Mouse (Mus musculus) lung, embryonic 14.5 days (tissue): Measurements from ENCODE around the gene Cd300lb. TPM values are rescaled to one million over a fixed set of nuclear protein-coding genes. Genes with fewer than 3 reads are reported as not detected.

Experiments
- ATAC-seq: fragments of 200-750 bp; cut with Nextera tagmentation; 2 replicates; pipeline ENCODE4 v1.8.0; 2017; ENCODE audit warnings: mild to moderate bottlenecking, moderate TSS enrichment, moderate library complexity; ENCODE audit not compliant: insufficient read depth
- DNase-seq: peaks from one replicate; pipeline ENCODE4 v3.0.0-alpha.2; 2015
- H3K27ac ChIP-seq: fragments of 300-500 bp; sonication (generic); 2 replicates; pipeline ENCODE4 v1.5.1; 2014; ENCODE audit warnings: low read depth, mild to moderate bottlenecking, moderate library complexity
- H3K27me3 ChIP-seq: fragments of 300-500 bp; sonication (generic); 2 replicates; pipeline ENCODE4 v1.6.1; 2014; ENCODE audit warnings: low read length, control low read depth; ENCODE audit not compliant: insufficient read depth
- H3K36me3 ChIP-seq: fragments of 300-500 bp; sonication (generic); 2 replicates; pipeline ENCODE4 v1.6.1; 2014; ENCODE audit warnings: control low read depth; ENCODE audit not compliant: insufficient read depth
- H3K4me1 ChIP-seq: fragments of 300-500 bp; sonication (generic); 2 replicates; pipeline ENCODE4 v1.6.1; 2014; ENCODE audit warnings: antibody characterized with exemption, control low read depth; ENCODE audit not compliant: insufficient read depth
- H3K4me2 ChIP-seq: fragments of 300-500 bp; sonication (generic); 2 replicates; pipeline ENCODE4 v1.6.1; 2014; ENCODE audit warnings: mild to moderate bottlenecking
- H3K4me3 ChIP-seq: fragments of 300-500 bp; sonication (generic); 2 replicates; pipeline ENCODE4 v1.5.1; 2014; ENCODE audit warnings: low read depth, low read length
- H3K9ac ChIP-seq: fragments of 300-500 bp; sonication (generic); 2 replicates; pipeline ENCODE4 v1.6.1; 2014
- H3K9me3 ChIP-seq: fragments of 300-500 bp; sonication (generic); 2 replicates; pipeline ENCODE4 v1.6.1; 2016; ENCODE audit warnings: low read depth, low read length, control low read depth
- CTCF ChIP-seq: IDR thresholded peaks from 2 replicates; pipeline ENCODE4 v1.5.1; 2016; ENCODE audit warnings: antibody characterized with exemption, low read depth
- WGBS: fragments of 180-500 bp; shearing (Covaris S2); extraction: QIAGEN DNeasy Blood & Tissue Kit; methylation state at CpG from one replicate; pipeline ENCODE4 v1.1.7; 2014; 5-methylcytosine and 5-hydroxymethylcytosine counted together
- polyA plus RNA-seq: library from polyadenylated mRNA; unstranded; fragments of >200 nt; fragmentation: Nextera tagmentation; extraction: Ambion mirVana; gene quantifications from 2 replicates; pipeline ENCODE4 v1.2.1, GENCODE M21; 2014

Gene Cd300lb
- polyA plus RNA-seq, 1 experiment from 2014 or later = 0.36 TPM

DNA sequence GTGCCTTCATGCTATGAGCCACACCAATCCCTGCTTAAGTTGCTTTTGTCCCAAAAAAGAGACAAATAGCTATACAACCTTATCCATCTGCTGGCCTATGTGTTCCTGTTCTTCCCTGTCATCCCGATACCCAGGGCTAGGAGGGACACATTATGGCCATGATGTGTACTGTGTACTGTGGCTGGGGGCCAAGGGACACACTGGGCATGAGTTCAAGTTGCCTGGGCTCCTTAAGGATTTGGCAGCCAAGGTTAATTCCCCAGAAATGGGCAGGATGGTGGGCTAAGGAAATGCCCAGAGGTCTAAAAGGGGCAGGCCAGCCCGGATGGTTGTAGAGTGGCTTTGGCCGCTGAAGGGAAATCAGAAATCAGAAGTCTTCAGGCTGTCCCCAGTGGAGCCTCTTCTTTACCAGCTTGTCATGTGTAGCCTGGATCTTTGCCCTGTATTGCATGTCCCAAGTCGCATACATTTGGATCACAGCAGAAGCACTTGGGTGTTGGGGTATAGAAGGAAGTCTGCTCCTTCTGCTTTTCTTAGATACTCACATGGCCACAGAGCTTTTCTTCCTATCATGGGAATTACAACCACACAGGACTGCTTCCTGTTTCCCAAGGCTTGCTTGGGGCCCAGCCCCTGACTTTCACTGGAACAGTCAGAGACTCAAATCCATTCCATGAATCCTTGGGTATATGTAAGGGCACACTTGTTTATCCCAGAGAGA, 49.6 kb downstream of the Cd300lb start:
- WGBS = 83% methylated on average over 4 of the region's 4 CpGs

GRCm38 (mm10) chr11:114883251-114883789, 50.9 kb downstream of the Cd300lb start:
- Histone ChIP-seq H3K4me2 (no peak overlapping the region), H3K27ac (no peak overlapping the region), H3K9ac (no peak overlapping the region), H3K4me3 (no peak overlapping the region), H3K4me1 (no peaks in the 10 kb centered on the region), H3K9me3 (no peaks in the 10 kb centered on the region), H3K27me3 (no peaks in the 10 kb centered on the region), H3K36me3 (no peaks in the 10 kb centered on the region)
- DNase-seq = no peak
- no peak for ATAC-seq
- no peak for TF ChIP-seq CTCF
- 74% methylated on average over 4 of the region's 4 CpGs for WGBS

More for the DNA sequence above, 49.6 kb downstream of the Cd300lb start:
- no peaks in the 10 kb centered on the region for H3K4me1 ChIP-seq
- DNase-seq (no peak), ATAC-seq (no peak)
- no peak overlapping the region for H3K27ac ChIP-seq
- no peak overlapping the region for H3K4me2 ChIP-seq
- no peaks in the 10 kb centered on the region for H3K36me3 ChIP-seq
- H3K4me3 ChIP-seq = no peak overlapping the region
- no peaks in the 10 kb centered on the region for H3K27me3 ChIP-seq
- H3K9me3 ChIP-seq = no peaks in the 10 kb centered on the region
- no peak for TF ChIP-seq CTCF
- no peak overlapping the region for H3K9ac ChIP-seq

DNA sequence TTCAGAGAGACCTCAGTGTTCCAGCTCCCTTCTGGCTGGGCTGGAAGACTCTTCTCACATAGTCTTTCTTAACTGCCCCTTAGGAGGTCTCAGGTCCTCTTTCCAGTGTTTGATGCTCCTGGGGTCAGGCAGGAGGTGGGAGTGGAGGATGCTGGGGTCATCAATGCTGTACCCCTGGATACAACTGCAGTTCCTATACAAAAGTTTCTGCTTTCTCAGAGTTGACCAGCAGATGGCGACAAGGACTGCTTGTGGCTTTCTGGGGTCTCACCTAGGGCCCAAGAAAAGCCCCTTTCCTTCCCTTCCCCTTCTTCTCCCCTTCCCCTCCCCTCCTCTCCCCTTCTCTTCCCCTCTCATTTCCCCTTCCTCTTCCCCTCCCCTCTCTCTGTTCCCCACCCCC, 53.6 kb downstream of the Cd300lb start:
- Histone ChIP-seq H3K36me3 (no peaks in the 10 kb centered on the region), H3K9me3 (no peaks in the 10 kb centered on the region), H3K4me3 (no peak overlapping the region), H3K9ac (no peak overlapping the region), H3K4me2 (no peak overlapping the region), H3K27ac (no peak overlapping the region), H3K27me3 (no peaks in the 10 kb centered on the region), H3K4me1 (no peaks in the 10 kb centered on the region)
- peak; percentile 81 for DNase-seq
- TF ChIP-seq CTCF = peak; percentile 71
- ATAC-seq = no peak
- 0% methylated on average over 1 of the region's 1 CpGs for WGBS

GRCm38 (mm10) chr11:114880185-114880584, 54.0 kb downstream of the Cd300lb start:
- no peak for DNase-seq

GRCm38 (mm10) chr11:114879666-114880065, 54.5 kb downstream of the Cd300lb start:
- Histone ChIP-seq H3K4me1 (no peaks in the 10 kb centered on the region; the same call in 1 of the 2 replicates), H3K4me3 (no peak overlapping the region), H3K4me2 (no peak overlapping the region), H3K27ac (no peak overlapping the region), H3K9me3 (no peaks in the 10 kb centered on the region), H3K9ac (no peak overlapping the region), H3K27me3 (no peaks in the 10 kb centered on the region), H3K36me3 (no peaks in the 10 kb centered on the region)
- ATAC-seq (no peak), DNase-seq (peak; percentile 27)
- no peak for TF ChIP-seq CTCF
- 75% methylated on average over 2 of the region's 2 CpGs for WGBS

More at GRCm38 (mm10) chr11:114880185-114880584, 54.0 kb downstream of the Cd300lb start:
- H3K4me1 ChIP-seq = no peaks in the 10 kb centered on the region
- no peaks in the 10 kb centered on the region for H3K9me3 ChIP-seq
- H3K36me3 ChIP-seq = no peaks in the 10 kb centered on the region
- no peak for TF ChIP-seq CTCF
- no peak overlapping the region for H3K4me3 ChIP-seq
- H3K27me3 ChIP-seq = no peaks in the 10 kb centered on the region
- no peak overlapping the region for H3K27ac ChIP-seq
- ATAC-seq = no peak
- no peak overlapping the region for H3K9ac ChIP-seq
- no peak overlapping the region for H3K4me2 ChIP-seq

DNA sequence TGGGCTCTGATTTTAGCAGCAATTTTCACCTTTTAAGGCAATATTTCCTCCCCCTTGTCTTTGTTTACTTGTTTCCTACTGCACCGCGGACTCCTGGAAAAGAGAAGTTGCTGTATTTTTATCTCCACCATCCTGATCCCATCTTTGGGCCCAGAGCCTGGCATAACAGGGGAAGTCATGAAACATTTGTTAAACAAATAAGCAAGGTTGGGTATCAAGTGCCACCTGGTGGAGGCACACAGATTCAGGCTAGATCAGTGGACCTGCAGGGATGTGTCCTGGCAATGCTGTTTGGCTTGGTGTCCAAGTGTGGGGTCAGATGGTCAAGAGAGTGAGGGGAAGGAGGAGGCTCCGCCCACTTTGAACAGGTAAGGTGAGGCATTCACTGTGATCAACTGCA, 57.0 kb downstream of the Cd300lb start:
- peak; percentile 80 for TF ChIP-seq CTCF
- no peak overlapping the region for H3K27ac ChIP-seq
- H3K4me3 ChIP-seq = no peak overlapping the region
- ATAC-seq (no peak; the same call in 1 of the 2 replicates), DNase-seq (peak; percentile 70)
- H3K27me3 ChIP-seq = no peaks in the 10 kb centered on the region
- H3K36me3 ChIP-seq = no peaks in the 10 kb centered on the region
- no peak overlapping the region for H3K9ac ChIP-seq
- H3K4me2 ChIP-seq = no peak overlapping the region
- no peaks in the 10 kb centered on the region for H3K9me3 ChIP-seq
- 14% methylated on average over 3 of the region's 3 CpGs for WGBS
- H3K4me1 ChIP-seq = no peaks in the 10 kb centered on the region; the same call in 1 of the 2 replicates

GRCm38 (mm10) chr11:114876621-114877020, 57.6 kb downstream of the Cd300lb start:
- no peaks in the 10 kb centered on the region for H3K27me3 ChIP-seq
- no peak for TF ChIP-seq CTCF
- H3K9me3 ChIP-seq = no peaks in the 10 kb centered on the region
- 31% methylated on average over 2 of the region's 2 CpGs for WGBS
- H3K4me3 ChIP-seq = no peak overlapping the region
- DNase-seq = no peak
- H3K4me2 ChIP-seq = no peak overlapping the region
- H3K4me1 ChIP-seq = no peaks in the 10 kb centered on the region; the same call in 1 of the 2 replicates
- H3K36me3 ChIP-seq = peaks cover 2% of the 10 kb centered on the region; the same call in 1 of the 2 replicates
- no peak; the same call in 1 of the 2 replicates for ATAC-seq
- H3K9ac ChIP-seq = no peak overlapping the region
- no peak overlapping the region for H3K27ac ChIP-seq
